Mouse (Mus musculus) megakaryocyte, adult 5-6 weeks (primary cell): ENCODE measurements around the gene Gfi1. TPM values are rescaled to one million over a fixed set of nuclear protein-coding genes. Genes with fewer than 3 reads are reported as not detected.
A peak's percentile ranks its signal among the peaks of the same experiment; 100 is the strongest.

Experiments
- ATAC-seq: 2 replicates; pipeline ENCODE4 v1.8.0; 2016; ENCODE audit warnings: mild to moderate bottlenecking, inconsistent platforms; ENCODE audit not compliant: poor library complexity, severe bottlenecking
- total RNA-seq, 2 experiments: library from RNA; stranded (forward) in 1 of 2; stranded (reverse) in 1 of 2; fragments of 153-499, 151-499 nt in 1 of 2; fragments of 221-1000, 200-1000 nt in 1 of 2; gene quantifications; 2 replicates each; pipeline versions ENCODE4 v1.2.3 to v1.2.4; 2015 to 2017

The Gfi1 gene
- total RNA-seq (2015), result 1.0 and 3.6 TPM in 2 replicates
- total RNA-seq (2017), result 2.2 and 3.7 TPM in 2 replicates

DNA sequence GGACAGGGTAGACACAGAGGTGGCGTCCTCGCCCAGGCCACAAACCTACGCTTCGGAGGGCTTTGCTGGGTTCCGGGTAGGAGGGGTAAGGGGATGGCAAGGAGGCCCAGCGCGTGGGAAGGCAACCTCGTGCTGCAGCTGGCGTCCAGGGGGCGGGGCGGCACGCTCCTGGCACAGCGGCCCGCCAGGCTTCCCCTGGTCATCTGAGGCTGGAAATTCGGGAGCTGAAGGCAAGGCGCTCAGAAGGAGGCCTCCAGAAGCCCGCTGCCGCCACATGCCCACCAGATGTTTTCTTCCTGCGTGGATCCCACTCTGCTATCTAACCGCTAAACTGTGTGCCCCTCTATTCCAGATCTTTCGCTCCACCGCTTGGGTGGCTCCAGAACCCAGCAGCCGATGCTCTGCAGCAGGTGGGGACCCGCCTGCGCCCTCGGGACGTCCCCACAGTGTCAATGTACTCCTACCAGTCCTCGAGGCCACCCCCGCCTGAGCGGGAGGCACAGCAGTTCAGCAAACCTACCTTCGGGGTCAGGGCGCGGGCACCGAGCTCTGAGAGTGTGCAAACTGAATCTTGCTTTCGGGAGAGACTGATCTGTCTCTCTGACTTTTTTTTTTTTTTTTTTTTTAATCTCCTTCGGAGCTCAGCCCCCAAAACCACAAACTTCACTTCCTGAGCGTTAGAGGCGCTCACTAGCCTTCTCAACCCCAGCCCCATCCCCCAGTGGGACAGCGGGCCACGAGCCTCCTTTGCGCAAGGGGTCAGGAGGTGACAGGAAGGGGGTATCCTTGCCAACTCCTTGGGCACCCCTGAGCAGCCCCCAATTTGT lies at the start of gene Gfi1:
Gene Gfi1 (minus strand): TSS at position 602 of the 827 bp plus-strand sequence.
- ATAC-seq, result peak; percentile 50

DNA sequence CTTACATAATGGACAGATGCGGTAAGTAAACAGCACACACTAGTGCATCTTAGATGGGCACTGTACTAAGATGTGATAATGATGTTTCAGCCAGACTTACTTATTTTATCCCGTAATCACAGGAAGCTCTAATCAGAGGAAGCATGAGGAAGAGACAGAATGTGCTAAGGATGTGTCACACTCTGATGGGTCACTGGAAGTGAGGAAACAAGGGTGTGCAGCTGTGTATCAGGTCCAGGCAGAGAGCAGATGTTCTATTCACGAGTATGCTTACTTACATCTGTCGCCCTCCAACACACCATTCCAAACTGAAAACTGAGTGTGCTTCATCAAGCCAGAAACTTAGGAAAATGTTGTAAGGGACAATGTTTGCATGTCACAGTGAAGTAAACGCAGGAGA lies 46.2 kb upstream of the Gfi1 start:
- ATAC-seq, result peak; percentile 41

GRCm38 (mm10) chr5:107768224-107768623 lies 42.4 kb upstream of the Gfi1 start:
- ATAC-seq, result no peak

DNA sequence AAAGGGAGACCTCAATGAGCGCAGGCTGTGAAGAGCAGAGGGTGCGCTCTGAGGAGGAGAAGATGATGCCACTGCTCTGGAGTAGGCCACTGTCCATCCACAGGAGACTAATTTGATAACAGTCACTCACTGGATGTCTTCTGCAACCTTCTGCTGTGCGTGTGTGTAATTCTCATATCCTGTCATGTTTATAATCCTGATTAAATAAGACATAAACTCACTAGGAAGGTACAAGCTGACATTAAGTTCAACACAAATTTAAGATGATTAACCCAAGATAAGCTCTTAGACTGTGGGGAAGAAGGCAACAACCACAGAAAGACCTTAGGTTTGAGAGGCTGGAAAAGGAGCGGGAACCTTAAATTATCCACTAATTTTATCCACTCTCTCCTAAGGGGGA lies 40.1 kb upstream of the Gfi1 start:
- no peak for ATAC-seq

GRCm38 (mm10) chr5:107764486-107764885 lies 38.6 kb upstream of the Gfi1 start:
- ATAC-seq, result peak; percentile 54; the same call in 1 of the 2 replicates

GRCm38 (mm10) chr5:107763674-107764073 lies 37.8 kb upstream of the Gfi1 start:
- ATAC-seq, result 0 out of 2 replicates have a peak, but pooled peaks have one; percentile 27

DNA sequence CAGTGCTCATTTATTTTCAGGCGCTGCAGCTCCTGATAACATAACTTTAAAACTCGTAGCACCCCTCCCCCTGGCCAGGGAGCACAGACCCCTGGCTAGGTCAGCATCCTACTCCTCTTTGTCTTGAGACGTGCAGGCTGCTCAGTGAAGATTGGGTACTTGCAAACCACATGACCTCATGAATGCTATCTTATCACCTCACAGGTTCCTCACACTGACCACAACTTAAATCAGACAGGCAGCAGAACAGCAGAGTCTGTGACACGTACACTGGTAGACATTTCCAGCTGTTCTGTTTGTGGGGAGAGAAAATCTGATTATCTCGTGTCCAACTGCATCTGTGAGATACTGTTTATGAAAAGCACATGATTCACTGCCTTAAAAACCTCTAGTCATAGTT lies 33.3 kb upstream of the Gfi1 start:
- ATAC-seq, result peak; percentile 86

GRCm38 (mm10) chr5:107756072-107756471 lies 30.2 kb upstream of the Gfi1 start:
- ATAC-seq, result 0 out of 2 replicates have a peak, but pooled peaks have one; percentile 20

DNA sequence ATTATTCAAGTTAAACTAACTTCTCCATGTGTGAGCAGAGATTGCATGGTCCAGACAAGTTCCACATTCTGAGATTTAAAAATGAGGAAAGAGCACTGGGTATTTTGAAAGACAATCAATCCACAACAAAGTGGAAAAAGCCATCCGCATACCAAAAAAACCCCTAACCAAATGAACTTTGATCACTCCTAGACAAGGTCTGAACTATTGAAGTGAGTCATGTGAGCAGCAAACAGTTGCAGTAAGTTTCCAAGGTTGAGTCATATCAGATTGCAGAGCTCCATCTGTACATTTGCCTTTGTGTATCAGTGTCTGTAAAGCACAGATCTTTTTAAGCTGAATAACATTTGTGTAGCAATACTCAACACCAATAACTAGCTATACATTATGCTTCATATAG lies 28.9 kb upstream of the Gfi1 start:
- ATAC-seq, result peak; percentile 17; the same call in 1 of the 2 replicates

GRCm38 (mm10) chr5:107753656-107754055 lies 27.8 kb upstream of the Gfi1 start:
- ATAC-seq, result no peak

DNA sequence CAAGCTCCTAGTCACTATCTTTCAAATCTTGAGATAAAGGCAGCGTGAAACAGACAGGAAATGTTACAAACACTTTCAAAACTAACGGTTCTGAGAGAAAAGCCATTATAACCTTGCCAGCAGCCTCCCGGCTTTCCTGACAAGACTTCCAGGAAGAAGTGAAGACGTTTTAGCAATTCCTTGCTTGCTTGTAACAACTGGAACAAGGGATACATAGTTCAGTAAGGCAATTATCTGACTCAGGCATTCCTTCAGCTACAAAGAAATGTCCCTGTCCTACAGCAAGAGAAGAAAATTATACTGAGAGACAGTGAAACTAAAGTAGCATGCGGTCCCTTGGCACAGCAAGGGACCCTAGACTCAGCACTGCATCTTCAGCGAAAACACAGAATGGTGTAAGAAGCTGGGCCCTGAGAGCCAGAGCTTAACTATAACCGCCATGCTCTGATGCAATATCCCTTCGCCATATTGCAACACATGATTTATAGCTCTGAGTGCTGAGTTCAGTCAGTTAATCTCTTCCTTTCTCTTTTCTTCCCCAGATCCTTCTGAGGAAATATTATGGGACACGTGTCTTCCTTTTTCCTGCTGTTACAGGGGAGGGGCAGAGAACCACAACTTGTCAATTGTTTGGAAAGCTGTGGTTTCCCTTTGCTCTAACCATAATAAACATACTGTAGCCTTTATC lies 23.5 kb upstream of the Gfi1 start:
- peak; percentile 95 for ATAC-seq

GRCm38 (mm10) chr5:107739023-107739422 lies 13.2 kb upstream of the Gfi1 start:
- ATAC-seq, result no peak

DNA sequence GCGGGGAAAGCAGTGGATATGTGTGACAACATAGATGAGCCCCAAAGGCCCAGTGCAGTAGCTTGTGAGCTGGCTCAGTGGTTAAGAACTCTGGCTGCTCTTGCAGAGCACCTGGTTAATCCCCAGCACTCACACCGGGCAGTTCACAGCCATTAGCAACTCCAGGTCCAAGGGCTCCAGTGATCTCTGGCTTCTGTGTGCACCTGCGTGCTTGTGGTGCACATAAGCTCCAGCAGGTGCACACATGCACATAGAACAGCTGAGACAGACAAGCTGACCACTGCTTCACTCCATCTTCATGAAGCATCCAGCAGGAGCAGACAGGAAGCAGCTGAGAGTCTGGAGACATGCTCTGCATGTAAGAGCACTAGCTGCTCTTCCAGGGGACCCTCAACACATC lies 12.5 kb upstream of the Gfi1 start:
- no peak for ATAC-seq

DNA sequence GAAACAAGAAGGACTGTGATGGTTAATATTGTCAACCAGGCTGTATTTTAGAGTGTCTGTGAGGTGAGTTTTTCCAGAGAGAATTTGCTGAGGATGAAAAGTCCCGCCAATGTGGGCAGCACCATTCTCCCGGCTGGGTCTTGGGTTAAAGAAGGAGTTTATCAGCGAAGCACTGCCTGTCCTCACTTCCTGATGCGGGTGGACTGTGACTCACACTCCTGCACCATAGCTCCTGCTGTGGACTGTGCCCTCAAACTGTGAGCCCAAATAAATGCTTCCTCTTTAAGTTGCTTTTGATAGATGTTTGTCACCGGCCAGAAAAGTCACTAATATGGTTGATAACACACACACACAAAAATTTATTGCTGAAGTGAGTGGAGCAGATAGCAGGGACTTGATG lies 10.3 kb upstream of the Gfi1 start:
- no peak for ATAC-seq

DNA sequence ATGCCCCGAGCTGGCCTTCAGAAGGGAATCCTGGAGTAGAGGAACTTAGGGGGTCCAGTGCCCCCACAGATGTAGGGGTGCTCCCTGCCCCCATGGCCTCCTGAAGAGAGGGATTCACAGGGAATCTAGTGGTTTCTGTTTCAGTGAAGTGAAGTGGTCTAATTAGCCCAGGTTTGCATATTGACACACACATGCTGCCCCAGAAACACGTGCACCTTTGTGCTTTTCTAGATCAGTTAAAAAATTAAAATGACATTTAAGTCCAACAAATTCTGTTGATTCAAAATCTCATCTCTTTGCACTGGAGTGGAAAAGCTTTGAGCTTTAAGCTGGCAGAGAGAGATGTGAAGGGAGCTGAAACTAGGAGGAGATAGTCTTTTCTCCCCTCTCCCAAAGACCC lies 6.0 kb upstream of the Gfi1 start:
- ATAC-seq, result no peak

DNA sequence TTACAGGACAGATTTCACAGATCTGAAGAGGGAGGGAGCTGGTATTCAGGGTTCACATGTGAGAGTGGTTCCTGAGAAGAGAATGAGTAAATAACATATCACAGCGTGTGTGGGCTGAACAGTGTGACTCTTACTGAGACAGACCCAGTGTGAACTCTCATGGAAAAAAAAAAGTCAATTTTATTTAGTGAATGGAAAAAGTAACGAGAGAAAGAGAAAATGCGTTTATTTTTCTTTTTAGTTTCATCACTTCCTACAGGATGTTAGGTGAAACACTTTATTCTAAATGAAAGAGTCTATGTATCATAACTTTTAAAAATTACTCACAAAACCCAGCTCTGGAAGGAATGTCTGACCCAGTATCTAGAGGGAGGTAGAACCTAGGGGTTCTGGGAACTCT lies 5.6 kb upstream of the Gfi1 start:
- no peak for ATAC-seq

GRCm38 (mm10) chr5:107727007-107727402 lies 1.2 kb upstream of the Gfi1 start:
- no peak for ATAC-seq

GRCm38 (mm10) chr5:107726281-107727006 lies 608 bp upstream of the Gfi1 start:
- no peak for ATAC-seq

GRCm38 (mm10) chr5:107724661-107725434 lies 988 bp downstream of the Gfi1 start:
- ATAC-seq, result peak; percentile 4; the same call in 1 of the 2 replicates
